Mouse (Mus musculus): ENCODE measurements around the gene Sarnp. TPM values are rescaled to one million over a fixed set of nuclear protein-coding genes. Genes with fewer than 3 reads are reported as not detected.

Sarnp gene
- polyA plus RNA-seq, 1 experiment, result 56.6 TPM

DNA sequence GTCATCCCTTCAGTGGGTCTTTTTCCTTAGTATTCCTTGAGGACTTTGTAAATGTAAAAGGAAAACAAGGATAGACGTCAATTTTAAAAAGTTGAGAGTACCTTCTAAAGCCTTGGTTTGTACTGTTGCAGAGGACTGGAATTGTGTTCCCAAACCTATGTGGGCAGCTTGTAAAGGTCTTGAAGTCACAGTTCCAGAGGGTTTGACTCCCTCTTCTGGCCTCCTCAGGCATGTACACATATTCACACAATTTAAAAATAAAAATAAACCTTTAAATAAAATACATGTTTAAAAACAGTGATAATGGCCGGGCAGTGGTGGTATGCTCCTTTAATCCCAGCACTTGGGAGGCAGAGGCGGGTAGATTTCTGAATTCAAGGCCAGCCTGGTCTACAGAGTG, 48.9 kb downstream of the Sarnp start:
- Histone ChIP-seq H3K27me3 (ENCODE audit: control insufficient read depth, insufficient read depth, insufficient read length) (no peaks in the 10 kb centered on the region), H3K79me3 (ENCODE audit: low read depth) (no peaks in the 10 kb centered on the region), H3ac (ENCODE audit: control insufficient read depth, insufficient read length, low read depth) (no peak overlapping the region), H3K4me3 (ENCODE audit: insufficient read depth, poor library complexity, severe bottlenecking) (no peak overlapping the region), H3K36me3 (ENCODE audit: control insufficient read depth, insufficient read depth) (peaks cover 60% of the 10 kb centered on the region), H3K79me2 (ENCODE audit: control insufficient read depth, insufficient read depth) (no peaks in the 10 kb centered on the region)
- no peak for TF ChIP-seq USF1 (IDR thresholded peaks at IDR 0.05; ENCODE audit: low read depth)
- no peak for TF ChIP-seq MYOG (IDR thresholded peaks at IDR 0.05; ENCODE audit: control insufficient read depth, extremely low read depth, insufficient read length)
- no peak for TF ChIP-seq CEBPB (IDR thresholded peaks at IDR 0.05; ENCODE audit: low read depth)
- TF ChIP-seq FOSL1 (IDR thresholded peaks at IDR 0.05; ENCODE audit: insufficient read depth, low read length, poor library complexity, severe bottlenecking), result no peak
- TF ChIP-seq MYOD1 (IDR thresholded peaks at IDR 0.05; ENCODE audit: control insufficient read depth, insufficient read length, low read depth), result no peak
- no peak for TF ChIP-seq MAX (IDR thresholded peaks at IDR 0.05)
- TF ChIP-seq CTCF (IDR thresholded peaks at IDR 0.05; ENCODE audit: control insufficient read depth, insufficient read depth, insufficient read length), result no peak

GRCm38 (mm10) chr10:128866518-128866917, 49.4 kb downstream of the Sarnp start:
- no peak overlapping the region for H3ac ChIP-seq (ENCODE audit: control insufficient read depth, insufficient read length, low read depth)
- no peaks in the 10 kb centered on the region for H3K79me2 ChIP-seq (ENCODE audit: control insufficient read depth, insufficient read depth)
- no peaks in the 10 kb centered on the region for H3K27me3 ChIP-seq (ENCODE audit: control insufficient read depth, insufficient read depth, insufficient read length)
- TF ChIP-seq MYOD1 (IDR thresholded peaks at IDR 0.05; ENCODE audit: control insufficient read depth, insufficient read length, low read depth), result no peak
- peaks cover 60% of the 10 kb centered on the region for H3K36me3 ChIP-seq (ENCODE audit: control insufficient read depth, insufficient read depth)
- no peaks in the 10 kb centered on the region for H3K79me3 ChIP-seq (ENCODE audit: low read depth)
- H3K4me3 ChIP-seq (ENCODE audit: insufficient read depth, poor library complexity, severe bottlenecking), result no peak overlapping the region

GRCm38 (mm10) chr10:128870341-128870740, 53.2 kb downstream of the Sarnp start:
- no peaks in the 10 kb centered on the region for H3K79me2 ChIP-seq (ENCODE audit: control insufficient read depth, insufficient read depth)
- no peaks in the 10 kb centered on the region for H3K27me3 ChIP-seq (ENCODE audit: control insufficient read depth, insufficient read depth, insufficient read length)
- no peaks in the 10 kb centered on the region for H3K79me3 ChIP-seq (ENCODE audit: low read depth)
- peaks cover 72% of the 10 kb centered on the region for H3K36me3 ChIP-seq (ENCODE audit: control insufficient read depth, insufficient read depth)
- TF ChIP-seq USF1 (IDR thresholded peaks at IDR 0.05; ENCODE audit: low read depth), result no peak
- no peak for TF ChIP-seq MAX (IDR thresholded peaks at IDR 0.05)
- TF ChIP-seq FOSL1 (IDR thresholded peaks at IDR 0.05; ENCODE audit: insufficient read depth, low read length, poor library complexity, severe bottlenecking), result no peak
- no peak for TF ChIP-seq CEBPB (IDR thresholded peaks at IDR 0.05; ENCODE audit: low read depth)
- no peak for TF ChIP-seq MYOG (IDR thresholded peaks at IDR 0.05; ENCODE audit: control insufficient read depth, extremely low read depth, insufficient read length)
- TF ChIP-seq MYOD1 (IDR thresholded peaks at IDR 0.05; ENCODE audit: control insufficient read depth, insufficient read length, low read depth), result no peak
- no peak for TF ChIP-seq CTCF (IDR thresholded peaks at IDR 0.05; ENCODE audit: control insufficient read depth, insufficient read depth, insufficient read length)
- no peak overlapping the region for H3ac ChIP-seq (ENCODE audit: control insufficient read depth, insufficient read length, low read depth)
- no peak overlapping the region for H3K4me3 ChIP-seq (ENCODE audit: insufficient read depth, poor library complexity, severe bottlenecking)

DNA sequence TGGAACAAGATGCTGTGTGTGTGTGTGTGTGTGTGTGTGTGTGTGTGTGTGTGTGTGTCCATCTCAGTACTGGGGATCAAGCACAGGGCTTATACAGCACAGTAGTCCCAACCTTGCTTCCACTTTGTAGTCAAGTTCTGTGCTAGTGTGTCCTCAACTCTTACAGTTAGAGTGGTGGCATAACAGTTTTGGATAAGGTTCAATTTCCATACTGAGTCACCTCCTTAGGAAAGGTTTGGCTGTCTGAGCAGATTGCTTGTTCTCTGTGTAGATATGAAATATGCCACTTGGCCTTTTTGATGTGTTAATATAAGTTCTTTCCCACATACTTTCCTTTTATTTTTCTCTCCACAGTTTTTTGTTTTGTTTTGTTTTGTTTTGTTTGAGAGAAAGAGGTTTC, 61.2 kb downstream of the Sarnp start:
- Histone ChIP-seq H3K36me3 (ENCODE audit: control insufficient read depth, insufficient read depth) (peaks cover 56% of the 10 kb centered on the region), H3K79me3 (ENCODE audit: low read depth) (no peaks in the 10 kb centered on the region), H3K79me2 (ENCODE audit: control insufficient read depth, insufficient read depth) (no peaks in the 10 kb centered on the region), H3ac (ENCODE audit: control insufficient read depth, insufficient read length, low read depth) (no peak overlapping the region), H3K4me3 (ENCODE audit: insufficient read depth, poor library complexity, severe bottlenecking) (no peak overlapping the region), H3K27me3 (ENCODE audit: control insufficient read depth, insufficient read depth, insufficient read length) (no peaks in the 10 kb centered on the region)
- no peak for TF ChIP-seq CTCF (IDR thresholded peaks at IDR 0.05; ENCODE audit: control insufficient read depth, insufficient read depth, insufficient read length)

DNA sequence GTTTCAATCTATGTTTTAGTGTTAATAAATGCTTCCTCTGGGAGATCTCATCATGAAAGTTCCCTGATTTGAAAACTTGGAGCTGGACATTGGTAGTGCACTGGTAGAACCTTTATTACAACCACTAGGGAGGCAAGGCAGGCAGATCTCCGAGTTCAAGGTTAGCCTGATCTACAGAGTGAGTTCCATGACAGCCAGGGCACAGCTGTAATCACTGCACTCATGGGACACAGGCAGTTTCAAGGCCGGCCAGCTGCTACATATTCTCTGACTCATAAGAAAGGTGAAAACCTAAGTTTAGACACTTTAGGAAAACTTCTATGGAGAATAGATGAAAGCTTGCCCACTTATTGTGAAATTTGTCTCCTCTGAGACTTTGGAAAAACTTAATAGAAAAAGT, 61.7 kb downstream of the Sarnp start:
- no peak overlapping the region for H3ac ChIP-seq (ENCODE audit: control insufficient read depth, insufficient read length, low read depth)
- no peaks in the 10 kb centered on the region for H3K79me2 ChIP-seq (ENCODE audit: control insufficient read depth, insufficient read depth)
- H3K4me3 ChIP-seq (ENCODE audit: insufficient read depth, poor library complexity, severe bottlenecking), result no peak overlapping the region
- no peaks in the 10 kb centered on the region for H3K27me3 ChIP-seq (ENCODE audit: control insufficient read depth, insufficient read depth, insufficient read length)
- TF ChIP-seq CEBPB (IDR thresholded peaks at IDR 0.05; ENCODE audit: low read depth) (no peak), CTCF (IDR thresholded peaks at IDR 0.05; ENCODE audit: control insufficient read depth, insufficient read depth, insufficient read length) (no peak), MYOD1 (IDR thresholded peaks at IDR 0.05; ENCODE audit: control insufficient read depth, insufficient read length, low read depth) (no peak), FOSL1 (IDR thresholded peaks at IDR 0.05; ENCODE audit: insufficient read depth, low read length, poor library complexity, severe bottlenecking) (no peak), USF1 (IDR thresholded peaks at IDR 0.05; ENCODE audit: low read depth) (no peak), MYOG (IDR thresholded peaks at IDR 0.05; ENCODE audit: control insufficient read depth, extremely low read depth, insufficient read length) (no peak), MAX (IDR thresholded peaks at IDR 0.05) (no peak)
- H3K36me3 ChIP-seq (ENCODE audit: control insufficient read depth, insufficient read depth), result peaks cover 51% of the 10 kb centered on the region
- no peaks in the 10 kb centered on the region for H3K79me3 ChIP-seq (ENCODE audit: low read depth)

DNA sequence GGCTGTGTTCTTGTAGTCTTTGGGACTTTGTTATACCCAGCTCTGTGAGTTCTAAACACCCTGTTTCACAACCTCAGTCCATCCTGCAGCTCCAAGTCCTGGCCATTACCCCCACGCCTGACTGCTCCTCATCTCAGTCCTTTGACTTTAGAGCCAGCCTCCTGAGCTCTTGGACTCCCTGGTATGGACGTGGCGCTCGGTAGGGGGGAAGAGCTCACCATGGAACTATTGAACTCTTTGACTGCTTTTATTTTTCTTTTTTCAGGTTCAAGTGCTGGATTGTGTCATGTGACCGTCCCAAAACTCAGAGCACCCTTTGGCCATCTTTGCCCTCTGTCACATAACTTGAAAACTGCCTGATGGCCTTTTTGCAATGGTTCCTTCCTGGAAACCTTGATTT, 64.9 kb downstream of the Sarnp start:
- H3K79me3 ChIP-seq (ENCODE audit: low read depth), result no peaks in the 10 kb centered on the region
- H3ac ChIP-seq (ENCODE audit: control insufficient read depth, insufficient read length, low read depth), result no peak overlapping the region
- H3K4me3 ChIP-seq (ENCODE audit: insufficient read depth, poor library complexity, severe bottlenecking), result no peak overlapping the region
- TF ChIP-seq FOSL1 (IDR thresholded peaks at IDR 0.05; ENCODE audit: insufficient read depth, low read length, poor library complexity, severe bottlenecking) (no peak), USF1 (IDR thresholded peaks at IDR 0.05; ENCODE audit: low read depth) (peak; percentile 43)
- peaks cover 22% of the 10 kb centered on the region for H3K36me3 ChIP-seq (ENCODE audit: control insufficient read depth, insufficient read depth)
- no peaks in the 10 kb centered on the region for H3K79me2 ChIP-seq (ENCODE audit: control insufficient read depth, insufficient read depth)
- H3K27me3 ChIP-seq (ENCODE audit: control insufficient read depth, insufficient read depth, insufficient read length), result no peaks in the 10 kb centered on the region
